Mouse (Mus musculus) E14TG2a.4 (cell line): ENCODE data around the gene Gm20388.

ENCODE experiments used
- H3K27me3 ChIP-seq: 2 replicates; pipeline ENCODE4 v1.6.1; 2014; ENCODE audit warnings: low read length, control low read depth; ENCODE audit not compliant: insufficient read depth
- H3K36me3 ChIP-seq: 2 replicates; pipeline ENCODE4 v1.6.1; 2014; ENCODE audit warnings: low read length, control low read depth; ENCODE audit not compliant: insufficient read depth
- H3K4me1 ChIP-seq: replicated peaks from 2 replicates; pipeline ENCODE4 v1.6.1; 2014; ENCODE audit warnings: low read depth, low read length, control low read depth
- H3K4me3 ChIP-seq: replicated peaks from 2 replicates; pipeline ENCODE4 v1.5.1; 2014; ENCODE audit warnings: mild to moderate bottlenecking, low read length
- H3K9me3 ChIP-seq: 2 replicates; pipeline ENCODE4 v1.6.1; 2014; ENCODE audit warnings: low read length, control low read depth
- CTCF ChIP-seq: conservative IDR thresholded peaks from 2 replicates; pipeline ENCODE4 v1.5.1; 2014; ENCODE audit warnings: low read length
- NANOG ChIP-seq: IDR thresholded peaks from 2 replicates; pipeline ENCODE4 v1.6.1; 2014; ENCODE audit warnings: borderline replicate concordance, low read length, mixed read lengths
- POU5F1 ChIP-seq: IDR thresholded peaks from 2 replicates; pipeline ENCODE4 v1.6.1; 2014; ENCODE audit warnings: low read length, borderline replicate concordance

The Gm20388 gene

GRCm38 (mm10) chr8:124027831-124028230 is 4117.2 kb downstream of the Gm20388 start:
- no peak overlapping the region for H3K4me3 ChIP-seq
- H3K9me3 ChIP-seq, result no peaks in the 10 kb centered on the region
- H3K27me3 ChIP-seq, result no peaks in the 10 kb centered on the region
- peaks cover 96% of the 10 kb centered on the region for H3K36me3 ChIP-seq
- H3K4me1 ChIP-seq, result peaks cover 65% of the 10 kb centered on the region
- TF ChIP-seq CTCF (no peak), NANOG (no peak), POU5F1 (no peak)

- no peak for TF ChIP-seq POU5F1
- peak; percentile 39 for TF ChIP-seq CTCF
- TF ChIP-seq NANOG, result no peak
- H3K4me1 ChIP-seq, result peaks cover 51% of the 10 kb centered on the region
Observed at GRCm38 (mm10) chr8:124033400-124033799, 4122.8 kb downstream of the Gm20388 start.

GRCm38 (mm10) chr8:124038121-124038520 is 4127.5 kb downstream of the Gm20388 start:
- Histone ChIP-seq H3K4me1 (peaks cover 12% of the 10 kb centered on the region), H3K27me3 (no peaks in the 10 kb centered on the region), H3K36me3 (peaks cover 98% of the 10 kb centered on the region), H3K9me3 (no peaks in the 10 kb centered on the region), H3K4me3 (no peak overlapping the region)
- TF ChIP-seq NANOG, result no peak
- no peak for TF ChIP-seq CTCF
- TF ChIP-seq POU5F1, result no peak

More at GRCm38 (mm10) chr8:124033400-124033799, 4122.8 kb downstream of the Gm20388 start:
- Histone ChIP-seq H3K4me3 (no peak overlapping the region), H3K36me3 (peaks cover 97% of the 10 kb centered on the region), H3K27me3 (no peaks in the 10 kb centered on the region), H3K9me3 (no peaks in the 10 kb centered on the region)

GRCm38 (mm10) chr8:124039351-124039750 is 4128.7 kb downstream of the Gm20388 start:
- Histone ChIP-seq H3K9me3 (no peaks in the 10 kb centered on the region), H3K27me3 (no peaks in the 10 kb centered on the region), H3K4me3 (no peak overlapping the region), H3K36me3 (peaks cover 98% of the 10 kb centered on the region), H3K4me1 (peaks cover 2% of the 10 kb centered on the region; the same call in 1 of the 2 replicates)
- TF ChIP-seq CTCF (no peak), POU5F1 (no peak)

- H3K4me1 ChIP-seq, result peaks cover 13% of the 10 kb centered on the region
Observed at GRCm38 (mm10) chr8:124042201-124042600, 4131.6 kb downstream of the Gm20388 start.

GRCm38 (mm10) chr8:124044421-124044820 is 4133.8 kb downstream of the Gm20388 start:
- no peak overlapping the region for H3K4me3 ChIP-seq
- TF ChIP-seq NANOG (no peak), POU5F1 (no peak), CTCF (no peak)
- H3K36me3 ChIP-seq, result peaks cover 92% of the 10 kb centered on the region
- H3K4me1 ChIP-seq, result peaks cover 11% of the 10 kb centered on the region
- no peaks in the 10 kb centered on the region for H3K27me3 ChIP-seq
- H3K9me3 ChIP-seq, result no peaks in the 10 kb centered on the region

More at GRCm38 (mm10) chr8:124042201-124042600, 4131.6 kb downstream of the Gm20388 start:
- no peak for TF ChIP-seq NANOG
- no peaks in the 10 kb centered on the region for H3K27me3 ChIP-seq
- peaks cover 97% of the 10 kb centered on the region for H3K36me3 ChIP-seq
- H3K4me3 ChIP-seq, result no peak overlapping the region
- no peaks in the 10 kb centered on the region for H3K9me3 ChIP-seq

- H3K36me3 ChIP-seq, result peaks cover 92% of the 10 kb centered on the region
- no peaks in the 10 kb centered on the region for H3K27me3 ChIP-seq
- peaks cover 11% of the 10 kb centered on the region for H3K4me1 ChIP-seq
- H3K4me3 ChIP-seq, result no peak overlapping the region
- no peak for TF ChIP-seq CTCF
- TF ChIP-seq NANOG, result no peak
- TF ChIP-seq POU5F1, result no peak
- no peaks in the 10 kb centered on the region for H3K9me3 ChIP-seq
Observed at GRCm38 (mm10) chr8:124044931-124045330, 4134.3 kb downstream of the Gm20388 start.

GRCm38 (mm10) chr8:124045856-124046255 is 4135.2 kb downstream of the Gm20388 start:
- TF ChIP-seq POU5F1 (no peak), NANOG (no peak), CTCF (no peak)
- Histone ChIP-seq H3K4me1 (peaks cover 11% of the 10 kb centered on the region), H3K27me3 (no peaks in the 10 kb centered on the region), H3K4me3 (no peak overlapping the region), H3K36me3 (peaks cover 92% of the 10 kb centered on the region), H3K9me3 (no peaks in the 10 kb centered on the region)

- H3K36me3 ChIP-seq, result peaks cover 59% of the 10 kb centered on the region
- no peaks in the 10 kb centered on the region for H3K9me3 ChIP-seq
- TF ChIP-seq POU5F1, result no peak
- TF ChIP-seq NANOG, result no peak
- peak; percentile 100 for TF ChIP-seq CTCF
- H3K27me3 ChIP-seq, result no peaks in the 10 kb centered on the region
- no peaks in the 10 kb centered on the region for H3K4me1 ChIP-seq
- H3K4me3 ChIP-seq, result no peak overlapping the region
Observed at GRCm38 (mm10) chr8:124052110-124052509, 4141.5 kb downstream of the Gm20388 start.

GRCm38 (mm10) chr8:124052568-124052967 is 4141.9 kb downstream of the Gm20388 start:
- no peaks in the 10 kb centered on the region for H3K27me3 ChIP-seq
- TF ChIP-seq POU5F1, result no peak
- TF ChIP-seq NANOG, result no peak
- no peaks in the 10 kb centered on the region for H3K4me1 ChIP-seq
- H3K4me3 ChIP-seq, result no peak overlapping the region
- peaks cover 55% of the 10 kb centered on the region for H3K36me3 ChIP-seq
- H3K9me3 ChIP-seq, result no peaks in the 10 kb centered on the region
